Mouse (Mus musculus): ENCODE data around the gene Copg2. TPM values are rescaled to one million over a fixed set of nuclear protein-coding genes. Genes with fewer than 3 reads are reported as not detected.

Gene Copg2
- polyA plus RNA-seq, 1 experiment from 2014 or later: 37.9 TPM

GRCm38 (mm10) chr6:30750482-30750881 is 146.1 kb downstream of the Copg2 start:
- H3K36me3 ChIP-seq (replicated peaks; ENCODE audit: control insufficient read depth, insufficient read depth): peaks cover 68% of the 10 kb centered on the region
- no peak overlapping the region for H3K4me3 ChIP-seq (replicated peaks; ENCODE audit: low read length)
- H3K9me3 ChIP-seq (ENCODE audit: control insufficient read depth, low read length): no peaks in the 10 kb centered on the region
- H3K27ac ChIP-seq: no peak overlapping the region
- no peaks in the 10 kb centered on the region for H3K27me3 ChIP-seq (ENCODE audit: control insufficient read depth, insufficient read depth, low read length)
- H3K4me2 ChIP-seq (replicated peaks): no peak overlapping the region
- H3K9ac ChIP-seq: no peak overlapping the region
- ATAC-seq (ENCODE audit: low FRiP score): no peak
- no peak for DNase-seq (ENCODE audit: low spot score)
- WGBS: 79% methylated on average over 6 of the region's 6 CpGs
- no peaks in the 10 kb centered on the region for H3K4me1 ChIP-seq (replicated peaks; ENCODE audit: control insufficient read depth, insufficient read depth, low read length)

DNA sequence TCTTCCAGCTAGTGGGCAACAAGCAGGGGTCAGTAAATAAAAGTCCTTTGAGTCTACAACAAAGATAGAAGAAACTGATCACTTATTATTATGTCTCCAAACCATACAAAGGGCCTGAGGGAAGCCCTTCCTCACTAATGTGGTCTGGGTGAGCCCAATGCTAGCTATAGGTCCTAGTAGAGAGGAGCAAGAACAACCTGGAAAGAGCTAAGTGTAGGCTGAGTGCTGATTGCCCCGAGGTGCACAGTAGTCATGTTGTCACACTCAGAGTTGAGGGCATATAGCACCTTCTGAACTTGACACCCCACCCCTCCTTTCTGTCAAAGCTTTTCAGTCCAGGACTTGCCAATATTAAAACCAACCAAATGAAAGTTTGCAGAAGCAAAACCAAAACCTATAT is 146.7 kb downstream of the Copg2 start:
- 90% methylated on average over 1 of the region's 1 CpGs for WGBS
- Histone ChIP-seq H3K36me3 (replicated peaks; ENCODE audit: control insufficient read depth, insufficient read depth) (peaks cover 74% of the 10 kb centered on the region), H3K9ac (no peak overlapping the region), H3K4me2 (replicated peaks) (no peak overlapping the region), H3K27ac (no peak overlapping the region), H3K4me1 (replicated peaks; ENCODE audit: control insufficient read depth, insufficient read depth, low read length) (no peaks in the 10 kb centered on the region), H3K27me3 (ENCODE audit: control insufficient read depth, insufficient read depth, low read length) (no peaks in the 10 kb centered on the region), H3K4me3 (replicated peaks; ENCODE audit: low read length) (no peak overlapping the region), H3K9me3 (ENCODE audit: control insufficient read depth, low read length) (no peaks in the 10 kb centered on the region)
- no peak for ATAC-seq (ENCODE audit: low FRiP score)
- no peak for DNase-seq (ENCODE audit: low spot score)

GRCm38 (mm10) chr6:30749042-30749689 is 147.4 kb downstream of the Copg2 start:
- H3K4me1 ChIP-seq (replicated peaks; ENCODE audit: control insufficient read depth, insufficient read depth, low read length): no peaks in the 10 kb centered on the region
- ATAC-seq (ENCODE audit: low FRiP score) (no peak), DNase-seq (ENCODE audit: low spot score) (no peak)
- H3K4me3 ChIP-seq (replicated peaks; ENCODE audit: low read length): no peak overlapping the region
- H3K9ac ChIP-seq: no peak overlapping the region
- H3K4me2 ChIP-seq (replicated peaks): no peak overlapping the region
- no peaks in the 10 kb centered on the region for H3K9me3 ChIP-seq (ENCODE audit: control insufficient read depth, low read length)
- H3K27ac ChIP-seq: no peak overlapping the region
- no peaks in the 10 kb centered on the region for H3K27me3 ChIP-seq (ENCODE audit: control insufficient read depth, insufficient read depth, low read length)
- WGBS: 71% methylated on average over 2 of the region's 2 CpGs
- peaks cover 80% of the 10 kb centered on the region for H3K36me3 ChIP-seq (replicated peaks; ENCODE audit: control insufficient read depth, insufficient read depth)

DNA sequence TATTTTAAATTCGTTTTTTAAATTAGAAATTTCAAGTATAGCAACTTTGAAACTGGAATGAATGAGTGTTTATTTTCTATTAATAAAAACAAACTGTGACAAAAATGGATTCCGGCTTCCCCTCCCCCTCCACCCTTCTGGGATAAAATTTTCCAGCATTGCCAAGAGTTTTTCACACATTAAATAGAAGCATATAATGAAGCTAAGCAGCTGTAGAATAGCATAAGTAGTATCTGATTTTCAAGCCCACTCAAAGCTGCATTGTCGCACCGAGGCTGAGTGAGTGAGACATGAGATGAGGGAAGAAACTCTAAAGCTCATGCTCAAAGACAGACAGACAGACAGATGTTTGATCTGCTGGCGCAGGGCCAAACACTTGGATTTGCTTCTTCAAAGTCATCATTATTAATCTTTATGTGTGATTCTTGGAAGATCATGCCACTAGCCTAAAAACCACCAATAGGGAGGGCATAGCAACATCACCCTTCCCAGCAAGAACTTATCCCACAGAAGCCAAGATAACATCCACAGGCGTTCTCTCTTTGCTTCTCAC is 148.2 kb downstream of the Copg2 start:
- Histone ChIP-seq H3K4me3 (replicated peaks; ENCODE audit: low read length) (no peak overlapping the region), H3K9me3 (ENCODE audit: control insufficient read depth, low read length) (no peaks in the 10 kb centered on the region), H3K27me3 (ENCODE audit: control insufficient read depth, insufficient read depth, low read length) (no peaks in the 10 kb centered on the region), H3K36me3 (replicated peaks; ENCODE audit: control insufficient read depth, insufficient read depth) (peaks cover 87% of the 10 kb centered on the region), H3K9ac (no peak overlapping the region), H3K4me1 (replicated peaks; ENCODE audit: control insufficient read depth, insufficient read depth, low read length) (no peaks in the 10 kb centered on the region), H3K27ac (no peak overlapping the region), H3K4me2 (replicated peaks) (no peak overlapping the region)
- 87% methylated on average over 6 of the region's 6 CpGs for WGBS
- ATAC-seq (ENCODE audit: low FRiP score): no peak
- no peak for DNase-seq (ENCODE audit: low spot score)

GRCm38 (mm10) chr6:30747631-30748357 is 148.8 kb downstream of the Copg2 start:
- 80% methylated on average over 7 of the region's 7 CpGs for WGBS
- peaks cover 94% of the 10 kb centered on the region for H3K36me3 ChIP-seq (replicated peaks; ENCODE audit: control insufficient read depth, insufficient read depth)
- DNase-seq (ENCODE audit: low spot score) (no peak), ATAC-seq (ENCODE audit: low FRiP score) (no peak)
- H3K4me3 ChIP-seq (replicated peaks; ENCODE audit: low read length): no peak overlapping the region
- no peaks in the 10 kb centered on the region for H3K4me1 ChIP-seq (replicated peaks; ENCODE audit: control insufficient read depth, insufficient read depth, low read length)
- H3K4me2 ChIP-seq (replicated peaks): no peak overlapping the region
- no peaks in the 10 kb centered on the region for H3K9me3 ChIP-seq (ENCODE audit: control insufficient read depth, low read length)
- H3K27me3 ChIP-seq (ENCODE audit: control insufficient read depth, insufficient read depth, low read length): no peaks in the 10 kb centered on the region
- no peak overlapping the region for H3K27ac ChIP-seq
- H3K9ac ChIP-seq: no peak overlapping the region

DNA sequence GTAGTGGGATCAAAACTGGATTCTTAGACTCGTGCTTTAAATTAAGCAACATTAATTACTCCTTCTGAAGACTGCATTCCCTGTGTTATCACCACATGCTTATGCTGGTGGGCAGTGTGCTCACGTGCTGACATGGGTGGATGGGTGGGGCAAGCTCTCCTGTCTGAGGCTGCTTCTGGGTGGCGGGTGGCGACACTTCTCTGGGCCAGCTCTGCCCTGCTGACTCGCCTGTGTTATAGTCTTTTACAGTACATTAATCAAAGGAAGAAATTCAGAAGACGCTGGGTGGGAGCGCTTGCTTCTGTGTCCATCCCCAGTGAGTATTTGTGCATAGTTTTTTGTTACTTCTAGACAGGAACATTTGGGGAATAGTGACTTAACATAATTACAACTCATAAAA is 151.0 kb downstream of the Copg2 start:
- Histone ChIP-seq H3K4me3 (replicated peaks; ENCODE audit: low read length) (no peak overlapping the region), H3K36me3 (replicated peaks; ENCODE audit: control insufficient read depth, insufficient read depth) (peaks cover 87% of the 10 kb centered on the region), H3K27me3 (ENCODE audit: control insufficient read depth, insufficient read depth, low read length) (no peaks in the 10 kb centered on the region), H3K9me3 (ENCODE audit: control insufficient read depth, low read length) (no peaks in the 10 kb centered on the region), H3K4me2 (replicated peaks) (no peak overlapping the region), H3K9ac (no peak overlapping the region), H3K4me1 (replicated peaks; ENCODE audit: control insufficient read depth, insufficient read depth, low read length) (no peaks in the 10 kb centered on the region; the same call in 1 of the 2 replicates), H3K27ac (no peak overlapping the region)
- ATAC-seq (ENCODE audit: low FRiP score) (no peak), DNase-seq (ENCODE audit: low spot score) (no peak)
- WGBS: 81% methylated on average over 7 of the region's 7 CpGs

GRCm38 (mm10) chr6:30744846-30745245 is 151.7 kb downstream of the Copg2 start:
- Histone ChIP-seq H3K4me2 (replicated peaks) (no peak overlapping the region), H3K36me3 (replicated peaks; ENCODE audit: control insufficient read depth, insufficient read depth) (peaks cover 80% of the 10 kb centered on the region), H3K9ac (no peak overlapping the region), H3K4me1 (replicated peaks; ENCODE audit: control insufficient read depth, insufficient read depth, low read length) (no peaks in the 10 kb centered on the region; the same call in 1 of the 2 replicates), H3K27ac (no peak overlapping the region), H3K27me3 (ENCODE audit: control insufficient read depth, insufficient read depth, low read length) (no peaks in the 10 kb centered on the region), H3K9me3 (ENCODE audit: control insufficient read depth, low read length) (0 out of 2 replicates have a peak, but pooled peaks cover 2% of the 10 kb centered on the region), H3K4me3 (replicated peaks; ENCODE audit: low read length) (no peak overlapping the region)
- 87% methylated on average over 10 of the region's 10 CpGs for WGBS
- no peak for ATAC-seq (ENCODE audit: low FRiP score)
- no peak for DNase-seq (ENCODE audit: low spot score)

- H3K27ac ChIP-seq: peak overlapping the region; percentile 87; the same call in 1 of the 2 replicates
- WGBS: 49% methylated on average over 10 of the region's 10 CpGs
- peak overlapping the region; percentile 82 for H3K9ac ChIP-seq
- ATAC-seq (ENCODE audit: low FRiP score): no peak
- H3K36me3 ChIP-seq (replicated peaks; ENCODE audit: control insufficient read depth, insufficient read depth): peaks cover 25% of the 10 kb centered on the region
- peaks cover 46% of the 10 kb centered on the region for H3K9me3 ChIP-seq (ENCODE audit: control insufficient read depth, low read length)
- peak overlapping the region; percentile 74 for H3K4me2 ChIP-seq (replicated peaks)
- no peaks in the 10 kb centered on the region for H3K27me3 ChIP-seq (ENCODE audit: control insufficient read depth, insufficient read depth, low read length)
- peaks cover 7% of the 10 kb centered on the region for H3K4me1 ChIP-seq (replicated peaks; ENCODE audit: control insufficient read depth, insufficient read depth, low read length)
- DNase-seq (ENCODE audit: low spot score): peak; percentile 61
- H3K4me3 ChIP-seq (replicated peaks; ENCODE audit: low read length): peak overlapping the region; percentile 65
These were observed 157.3 kb downstream of the Copg2 start for GRCm38 (mm10) chr6:30739177-30739747.

GRCm38 (mm10) chr6:30738464-30739006 is 158.1 kb downstream of the Copg2 start:
- ATAC-seq (ENCODE audit: low FRiP score) (no peak), DNase-seq (ENCODE audit: low spot score) (no peak)
- peak overlapping the region; percentile 74 for H3K4me2 ChIP-seq (replicated peaks)
- no peaks in the 10 kb centered on the region for H3K27me3 ChIP-seq (ENCODE audit: control insufficient read depth, insufficient read depth, low read length)
- H3K9ac ChIP-seq: peak overlapping the region; percentile 82
- 47% methylated on average over 20 of the region's 20 CpGs for WGBS
- H3K4me1 ChIP-seq (replicated peaks; ENCODE audit: control insufficient read depth, insufficient read depth, low read length): peaks cover 13% of the 10 kb centered on the region
- peak overlapping the region; percentile 65 for H3K4me3 ChIP-seq (replicated peaks; ENCODE audit: low read length)
- H3K36me3 ChIP-seq (replicated peaks; ENCODE audit: control insufficient read depth, insufficient read depth): peaks cover 18% of the 10 kb centered on the region
- peaks cover 46% of the 10 kb centered on the region for H3K9me3 ChIP-seq (ENCODE audit: control insufficient read depth, low read length)
- peak overlapping the region; percentile 87 for H3K27ac ChIP-seq

Measured in hindbrain, embryonic 14.5 days (tissue).